Mouse (Mus musculus): Measurements from ENCODE around the gene Hist2h4. TPM values are rescaled to one million over a fixed set of nuclear protein-coding genes. Genes with fewer than 3 reads are reported as not detected.
A peak's percentile ranks its signal among the peaks of the same experiment; 100 is the strongest.
"Not testable (repeated sequence)": the region's sequence is repeated elsewhere in the genome, so short reads cannot be mapped to it uniquely, and the experiment has no call there.

Hist2h4 gene
- polyA plus RNA-seq, 1 experiment from 2014 or later, result 10.9 TPM

- no peak overlapping the region for H3K9ac ChIP-seq
- no peak overlapping the region for H3K27ac ChIP-seq
- H3K9me3 ChIP-seq (replicated peaks), result no peaks in the 10 kb centered on the region
- H3K4me1 ChIP-seq, result peaks cover 27% of the 10 kb centered on the region
- ATAC-seq (ENCODE audit: low FRiP score), result no peak
- H3K4me2 ChIP-seq (replicated peaks), result no peak overlapping the region
- no peaks in the 10 kb centered on the region for H3K36me3 ChIP-seq
- H3K4me3 ChIP-seq, result no peak overlapping the region
- H3K27me3 ChIP-seq, result no peaks in the 10 kb centered on the region
- WGBS, result 27% methylated on average over 2 of the region's 2 CpGs
Observed at GRCm38 (mm10) chr3:96225421-96225820, 37.7 kb downstream of the Hist2h4 start.

- 90% methylated on average over 4 of the region's 4 CpGs for WGBS
- no peaks in the 10 kb centered on the region for H3K27me3 ChIP-seq
- H3K36me3 ChIP-seq, result no peaks in the 10 kb centered on the region
- H3K4me3 ChIP-seq, result no peak overlapping the region
- H3K27ac ChIP-seq, result no peak overlapping the region
- no peak overlapping the region; the same call in 1 of the 2 replicates for H3K4me2 ChIP-seq (replicated peaks)
- peaks cover 32% of the 10 kb centered on the region for H3K4me1 ChIP-seq
- no peak overlapping the region for H3K9ac ChIP-seq
- no peak for ATAC-seq (ENCODE audit: low FRiP score)
- no peaks in the 10 kb centered on the region for H3K9me3 ChIP-seq (replicated peaks)
Observed at GRCm38 (mm10) chr3:96222774-96223173, 40.3 kb downstream of the Hist2h4 start.

GRCm38 (mm10) chr3:96221640-96222038 lies 41.5 kb downstream of the Hist2h4 start:
- 18% methylated on average over 9 of the region's 9 CpGs for WGBS
- Histone ChIP-seq H3K36me3 (no peaks in the 10 kb centered on the region), H3K27ac (peak overlapping the region; percentile 98), H3K27me3 (no peaks in the 10 kb centered on the region), H3K9ac (peak overlapping the region; percentile 79), H3K4me2 (replicated peaks) (peak overlapping the region; percentile 87), H3K4me1 (peaks cover 26% of the 10 kb centered on the region), H3K4me3 (peak overlapping the region; percentile 61), H3K9me3 (replicated peaks) (no peaks in the 10 kb centered on the region)
- no peak for ATAC-seq (ENCODE audit: low FRiP score)

- peak; percentile 73 for ATAC-seq (ENCODE audit: low FRiP score)
Observed at GRCm38 (mm10) chr3:96220765-96221639, 42.1 kb downstream of the Hist2h4 start, which contains the start of the genes Hist2h2ac and Hist2h2be. Gene Hist2h2ac (minus strand): TSS chr3:96220880. Gene Hist2h2be (plus strand): TSS chr3:96221119.

GRCm38 (mm10) chr3:96220131-96220764 lies 42.9 kb downstream of the Hist2h4 start:
- peak overlapping the region; percentile 98 for H3K27ac ChIP-seq
- ATAC-seq (ENCODE audit: low FRiP score), result peak; percentile 30

More at GRCm38 (mm10) chr3:96220765-96221639, 42.1 kb downstream of the Hist2h4 start, which contains the start of the genes Hist2h2ac and Hist2h2be:
- Histone ChIP-seq H3K9ac (peak within 1 kb of the TSS; percentile 79), H3K4me3 (peak within 1 kb of the TSS; percentile 61), H3K27me3 (no peaks in the 10 kb centered on the region), H3K27ac (peak within 1 kb of the TSS; percentile 98), H3K36me3 (no peaks in the 10 kb centered on the region), H3K9me3 (replicated peaks) (no peaks in the 10 kb centered on the region), H3K4me2 (replicated peaks) (peak within 1 kb of the TSS; percentile 87), H3K4me1 (peaks cover 24% of the 10 kb centered on the region)
- under 1% methylated on average over 43 of the region's 43 CpGs for WGBS

GRCm38 (mm10) chr3:96219661-96220130 lies 43.4 kb downstream of the Hist2h4 start, which contains the start of the genes Bola1 and Hist2h2ab:
Gene Bola1 (minus strand): TSS chr3:96219709.
Gene Hist2h2ab (plus strand): TSS chr3:96219865.
- Histone ChIP-seq H3K9me3 (replicated peaks) (no peaks in the 10 kb centered on the region), H3K27ac (peak within 1 kb of the TSS; percentile 98), H3K4me1 (peaks cover 23% of the 10 kb centered on the region), H3K27me3 (no peaks in the 10 kb centered on the region), H3K4me3 (peak within 1 kb of the TSS; percentile 61), H3K9ac (peak within 1 kb of the TSS; percentile 79), H3K4me2 (replicated peaks) (peak within 1 kb of the TSS; percentile 87), H3K36me3 (no peaks in the 10 kb centered on the region)
- ATAC-seq (ENCODE audit: low FRiP score), result peak; percentile 93
- under 1% methylated on average over 37 of the region's 37 CpGs for WGBS

More at GRCm38 (mm10) chr3:96220131-96220764, 42.9 kb downstream of the Hist2h4 start:
- H3K4me3 ChIP-seq, result peak overlapping the region; percentile 61
- H3K36me3 ChIP-seq; H3K27me3 ChIP-seq; H3K9me3 ChIP-seq (replicated peaks): not testable (repeated sequence)
- H3K4me2 ChIP-seq (replicated peaks), result peak overlapping the region; percentile 87
- H3K4me1 ChIP-seq, result peaks cover 23% of the 10 kb centered on the region
- H3K9ac ChIP-seq, result peak overlapping the region; percentile 79
- WGBS, result under 1% methylated on average over 42 of the region's 47 CpGs

- peak; percentile 62 for ATAC-seq (ENCODE audit: low FRiP score)
- peak overlapping the region; percentile 61 for H3K4me3 ChIP-seq
- WGBS, result under 1% methylated on average over 12 of the region's 12 CpGs
- no peaks in the 10 kb centered on the region for H3K9me3 ChIP-seq (replicated peaks)
- peak overlapping the region; percentile 87 for H3K4me2 ChIP-seq (replicated peaks)
- peaks cover 22% of the 10 kb centered on the region for H3K4me1 ChIP-seq
- peak overlapping the region; percentile 79 for H3K9ac ChIP-seq
- H3K27me3 ChIP-seq, result no peaks in the 10 kb centered on the region
- H3K36me3 ChIP-seq, result no peaks in the 10 kb centered on the region
- H3K27ac ChIP-seq, result peak overlapping the region; percentile 98
Observed at GRCm38 (mm10) chr3:96219191-96219641, 43.9 kb downstream of the Hist2h4 start.

Small RNA genes lying within 50 kb of the gene (microRNA-seq; reads per million reads assigned to microRNA genes)
- gene Gm44492 (not detected), gene Gm47311 (not detected), gene Gm47313 (not detected)

Other genes starting within 250 kb of the Hist2h4 start
- 45.4 and 48.3 TPM in 2 replicates for gene Vps45, start 204.8 kb downstream of the Hist2h4 start, polyA plus RNA-seq (2016; fragmentation: Nextera tagmentation; extraction: Ambion mirVana)
- 17.3 and 18.2 TPM in 2 replicates for gene Otud7b, start 158.8 kb downstream of the Hist2h4 start, polyA plus RNA-seq (2016; fragmentation: Nextera tagmentation; extraction: Ambion mirVana)
- gene Mtmr11, start 101.3 kb downstream of the Hist2h4 start, polyA plus RNA-seq (2016; fragmentation: Nextera tagmentation; extraction: Ambion mirVana), result 20.8 and 23.0 TPM in 2 replicates
- 164 and 170 TPM in 2 replicates for gene Sf3b4, start 91.0 kb downstream of the Hist2h4 start, polyA plus RNA-seq (2016; fragmentation: Nextera tagmentation; extraction: Ambion mirVana)
- gene Sv2a, start 82.2 kb downstream of the Hist2h4 start, polyA plus RNA-seq (2016; fragmentation: Nextera tagmentation; extraction: Ambion mirVana), result 44.5 and 44.9 TPM in 2 replicates
- gene Bola1, start 43.6 kb downstream of the Hist2h4 start, polyA plus RNA-seq (2016; fragmentation: Nextera tagmentation; extraction: Ambion mirVana), result 54.4 and 59.8 TPM in 2 replicates
- gene Hist2h2ab, start 43.4 kb downstream of the Hist2h4 start, polyA plus RNA-seq (2016; fragmentation: Nextera tagmentation; extraction: Ambion mirVana), result not detected in 2 replicates
- 4.4 and 7.0 TPM in 2 replicates for gene Hist2h2ac, start 42.4 kb downstream of the Hist2h4 start, polyA plus RNA-seq (2016; fragmentation: Nextera tagmentation; extraction: Ambion mirVana)
- gene Hist2h2be, start 42.2 kb downstream of the Hist2h4 start, polyA plus RNA-seq (2016; fragmentation: Nextera tagmentation; extraction: Ambion mirVana), result 5.8 and 7.0 TPM in 2 replicates
- 4.9 and 6.7 TPM in 2 replicates for gene Hist2h3c2, start 24.2 kb downstream of the Hist2h4 start, polyA plus RNA-seq (2016; fragmentation: Nextera tagmentation; extraction: Ambion mirVana)
- gene Hist2h2aa2, start 23.0 kb downstream of the Hist2h4 start, polyA plus RNA-seq (2016; fragmentation: Nextera tagmentation; extraction: Ambion mirVana), result 49.8 and 72.3 TPM in 2 replicates
- 16.0 and 22.0 TPM in 2 replicates for gene Hist2h2aa1, start 17.8 kb downstream of the Hist2h4 start, polyA plus RNA-seq (2016; fragmentation: Nextera tagmentation; extraction: Ambion mirVana)
- 0.71 and 0.91 TPM in 2 replicates for gene Hist2h3c1, start 16.6 kb downstream of the Hist2h4 start, polyA plus RNA-seq (2016; fragmentation: Nextera tagmentation; extraction: Ambion mirVana)
- gene Hist2h3b, start 5.3 kb upstream of the Hist2h4 start, polyA plus RNA-seq (2016; fragmentation: Nextera tagmentation; extraction: Ambion mirVana), result 39.7 and 58.2 TPM in 2 replicates
- gene Hist2h2bb, start 6.4 kb upstream of the Hist2h4 start, polyA plus RNA-seq (2016; fragmentation: Nextera tagmentation; extraction: Ambion mirVana), result 8.6 and 14.4 TPM in 2 replicates
- 2.0 TPM in 2 replicates for gene Fcgr1, start 30.7 kb upstream of the Hist2h4 start, polyA plus RNA-seq (2016; fragmentation: Nextera tagmentation; extraction: Ambion mirVana)
- gene BC107364, start 189.0 kb upstream of the Hist2h4 start, polyA plus RNA-seq (2016; fragmentation: Nextera tagmentation; extraction: Ambion mirVana), result not detected in 2 replicates

All from hindbrain, embryonic 12.5 days (tissue).